Mouse (Mus musculus): ENCODE measurements around the gene Tlx1.

GRCm38 (mm10) chr19:45180447-45180846 is 30.0 kb downstream of the Tlx1 start:
- TF ChIP-seq CTCF (conservative IDR thresholded peaks at IDR 0.05; ENCODE audit: low read length) = no peak
- no peak for TF ChIP-seq NANOG (IDR thresholded peaks at IDR 0.05; ENCODE audit: borderline replicate concordance, low read length)
